Mouse (Mus musculus) lung, postnatal 0 days (tissue): ENCODE results near the gene Foxp2.

Experiments
- CTCF ChIP-seq: IDR thresholded peaks from 2 replicates; pipeline ENCODE4 v1.5.1; 2016; ENCODE audit warnings: antibody characterized with exemption, mild to moderate bottlenecking
- EP300 ChIP-seq: IDR thresholded peaks from 2 replicates; pipeline ENCODE4 v1.6.1; 2016; ENCODE audit warnings: antibody characterized with exemption, mild to moderate bottlenecking, control low read depth

DNA sequence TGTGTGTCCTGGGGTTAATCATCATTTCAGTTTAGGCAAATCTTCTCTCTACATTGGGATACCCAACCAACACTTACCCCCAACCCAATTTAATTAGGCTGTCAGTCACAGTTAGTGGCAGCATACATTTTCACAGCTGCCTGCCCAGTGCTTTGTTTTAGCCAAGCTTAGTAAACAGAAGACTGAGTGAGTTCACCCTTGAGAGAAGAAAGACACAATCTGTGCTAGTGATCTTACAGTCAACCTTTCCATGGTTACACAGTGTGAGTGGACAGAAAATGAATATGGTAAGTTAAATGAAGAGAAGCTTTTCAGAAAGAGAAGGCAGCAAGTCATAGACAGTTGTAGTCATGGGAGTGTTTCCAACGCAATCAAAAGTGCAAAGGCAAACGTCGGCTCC is 446.6 kb downstream of the Foxp2 start:
- TF ChIP-seq CTCF (no peak), EP300 (no peak)
